Mouse (Mus musculus): ENCODE data around the gene Mt1.

DNA sequence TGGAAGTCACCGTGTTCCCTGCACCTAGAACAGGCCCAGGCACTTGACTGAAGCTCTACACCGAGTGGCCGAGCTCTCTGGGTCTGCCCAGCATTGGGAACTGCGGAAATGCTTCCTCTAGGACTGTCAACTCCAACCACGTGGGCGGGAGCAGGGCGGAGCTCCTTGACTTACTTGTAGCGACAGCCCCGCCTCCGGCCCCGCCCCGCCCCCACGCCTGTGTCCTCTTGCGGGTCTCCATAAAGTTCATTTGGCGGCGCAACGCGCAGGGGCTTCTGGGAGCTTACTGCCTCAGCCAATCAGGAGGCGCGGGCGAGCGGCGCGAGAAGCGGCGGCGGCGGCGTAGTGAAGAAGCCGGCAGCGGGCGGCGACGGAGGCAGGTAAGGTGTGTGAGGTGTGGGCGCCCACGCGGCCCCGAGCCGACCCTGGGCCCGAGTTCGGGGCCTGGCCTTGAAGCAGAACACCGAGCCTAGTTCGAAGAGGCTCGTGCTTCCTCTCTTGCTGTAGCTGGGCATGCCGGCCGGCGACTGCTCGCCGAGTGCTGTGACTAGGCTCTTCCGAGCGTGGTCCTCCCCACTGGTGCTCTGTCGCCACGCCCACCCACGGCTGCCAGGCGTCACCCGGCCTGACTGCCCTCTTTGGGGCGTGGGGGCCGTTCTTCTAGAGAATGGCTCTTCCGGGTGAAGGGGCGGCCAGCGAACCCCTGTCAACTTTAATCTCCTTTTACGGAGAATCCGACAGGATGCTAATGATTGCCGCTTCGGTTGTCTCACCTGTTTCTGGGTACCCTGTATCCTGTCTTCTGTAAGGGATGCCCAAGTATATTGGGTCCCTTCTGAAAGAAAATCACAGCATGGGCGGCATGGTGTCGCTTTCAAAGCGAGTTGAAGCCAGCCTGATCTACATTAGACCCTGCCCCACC lies 35.6 kb downstream of the Mt1 start, which contains the start of gene Nup93:
- TF ChIP-seq POLR2A (IDR thresholded peaks at IDR 0.05; ENCODE audit: low read depth, low read length) (0 out of 2 replicates have a peak, but pooled peaks have one; percentile 21), CTCF (IDR thresholded peaks at IDR 0.05; ENCODE audit: extremely low read depth, insufficient read depth, insufficient read length, insufficient replicate concordance) (no peak)
